Comparison of ENCODE assay signal across 9 mouse cellular contexts in the genomic region with DNA sequence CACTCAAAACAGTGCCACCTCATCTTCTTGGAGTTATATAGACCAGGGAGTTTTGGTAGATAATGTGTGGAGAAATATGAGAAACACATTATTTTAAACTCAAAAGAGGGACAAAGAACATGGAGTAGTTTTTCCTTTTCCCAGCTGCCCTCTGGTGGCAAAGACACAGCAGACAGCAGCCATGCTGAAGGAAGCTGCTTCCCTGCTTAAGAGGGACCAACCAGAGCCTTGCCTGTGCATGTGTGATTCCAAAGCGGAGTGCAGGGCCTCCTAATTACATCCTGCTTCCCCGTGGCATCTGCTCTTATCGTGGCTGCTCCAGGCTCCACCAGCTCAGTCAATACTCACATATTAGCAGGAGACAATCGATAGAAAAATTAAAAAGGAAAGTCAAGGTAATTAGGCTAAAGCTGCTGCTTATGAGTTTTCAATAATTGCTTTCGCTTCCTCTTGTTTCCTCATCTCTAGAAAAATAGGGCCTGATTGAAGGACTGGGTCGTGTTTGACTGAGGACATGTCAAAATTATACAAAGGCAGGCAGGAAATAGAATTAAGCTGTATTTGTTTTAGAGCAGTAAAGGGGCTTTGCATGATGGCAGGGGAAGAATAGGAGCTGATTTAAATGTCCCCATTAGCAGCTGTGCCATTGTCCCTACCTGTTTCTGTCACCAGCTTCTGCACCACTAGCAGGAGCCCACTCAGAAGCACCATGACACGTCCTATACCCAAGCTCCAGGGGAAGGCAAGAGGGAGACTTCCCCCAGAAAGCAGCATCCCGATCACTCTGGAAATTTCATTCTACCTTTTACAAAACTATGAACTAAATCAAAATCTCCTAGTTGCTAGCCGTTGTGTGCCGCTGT.
A peak's percentile ranks its signal among the peaks of the same experiment; 100 is the strongest.
DNase-seq lines count a peak whose midpoint lies in the region; ATAC-seq and TF ChIP-seq lines count a peak whose summit lies in the region.
"Had no signal": no experiment of that assay in that cellular context is flagged by ENCODE, and none has a peak within 500 bp of the region (broad histone marks: within the 10 kb centered on the region; RNA-seq: fewer than 3 reads in every experiment).

No protein-coding gene starts in this region.

- no peak overlapping the region for H3K4me3 ChIP-seq in bone marrow macrophage, adult 2 months (ENCODE audit: insufficient read depth, low read length)
- H3K4me3 ChIP-seq in embryonic fibroblast, embryonic 13.5 days (ENCODE audit: insufficient read depth, low read length), result no peak overlapping the region
- H3K4me3 ChIP-seq: liver, embryonic 13.5 days had no signal

- H3K4me1 ChIP-seq in bone marrow macrophage, adult 2 months (ENCODE audit: control insufficient read depth, insufficient read depth, low read length), result no peaks in the 10 kb centered on the region
- H3K4me1 ChIP-seq in embryonic fibroblast, embryonic 13.5 days (ENCODE audit: control insufficient read depth, insufficient read depth, low read length), result no peaks in the 10 kb centered on the region
- H3K4me1 ChIP-seq: liver, embryonic 13.5 days had no signal

- DNase-seq in left cerebral cortex, adult 18-20 months (ENCODE audit: low spot score in 2 of 2), result peak; percentile 41 to 53
- no peak for DNase-seq in left cerebral cortex, adult 11 months (ENCODE audit: low spot score)
- peak; percentile 64 to 67 for DNase-seq in kidney, postnatal 4 days
- DNase-seq in lung, postnatal 14 days, result peak; percentile 31
- peak; percentile 36 for DNase-seq in right cerebral cortex, postnatal 25 days
- DNase-seq: liver, embryonic 13.5 days had no signal

- no peak for ATAC-seq in inflammation-experienced regulatory T-cells, adult 6 months

- no peak overlapping the region for H3K27ac ChIP-seq in bone marrow macrophage, adult 2 months (ENCODE audit: insufficient read depth, low read depth, low read length)
- H3K27ac ChIP-seq in embryonic fibroblast, embryonic 13.5 days (ENCODE audit: insufficient read depth, low read length), result no peak overlapping the region
- H3K27ac ChIP-seq: liver, embryonic 13.5 days had no signal

- peak; percentile 26; the same call in 1 of the 2 replicates for TF ChIP-seq CTCF in bone marrow macrophage, adult 2 months (IDR thresholded peaks at IDR 0.05; ENCODE audit: low read depth, low read length)
- TF ChIP-seq CTCF in embryonic fibroblast, embryonic 13.5 days (IDR thresholded peaks at IDR 0.05; ENCODE audit: borderline replicate concordance, insufficient read depth, low read length), result peak; percentile 50; the same call in 1 of the 2 replicates

- TF ChIP-seq POLR2A in bone marrow macrophage, adult 2 months (IDR thresholded peaks at IDR 0.05; ENCODE audit: borderline replicate concordance, low read depth, low read length), result no peak
- no peak for TF ChIP-seq POLR2A in embryonic fibroblast, embryonic 13.5 days (IDR thresholded peaks at IDR 0.05; ENCODE audit: low read depth, low read length)
